Mouse (Mus musculus) fibroblast of lung, adult 2 months (primary cell): ENCODE data around the gene Mrps27.

Source experiments
- DNase-seq: peaks from one replicate; pipeline ENCODE4 v3.0.0-alpha.2; 2011; ENCODE audit warnings: low read depth

Gene Mrps27

GRCm38 (mm10) chr13:99387901-99388811, 43.6 kb downstream of the Mrps27 start:
- DNase-seq = no peak

DNA sequence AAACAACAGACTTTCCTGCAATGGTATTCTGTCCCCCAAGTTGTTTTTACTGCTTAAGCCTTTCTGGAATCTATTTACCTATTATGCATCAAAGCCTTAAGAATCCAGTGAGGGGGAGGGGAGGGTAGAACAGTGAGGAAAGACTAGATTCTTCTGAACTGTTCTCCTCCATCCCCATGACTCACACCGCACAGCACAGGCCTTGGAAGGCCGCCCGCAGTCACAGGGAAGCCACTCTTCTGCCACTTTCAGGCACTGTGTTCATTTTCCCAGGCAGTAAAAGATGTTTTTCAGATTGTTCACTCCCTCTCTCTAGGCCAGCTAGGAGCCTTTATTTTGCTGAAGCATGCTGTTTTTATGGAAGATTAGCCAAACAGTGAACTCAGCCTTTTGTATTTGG, 46.8 kb downstream of the Mrps27 start:
- peak; percentile 95 for DNase-seq

GRCm38 (mm10) chr13:99393128-99393527, 48.5 kb downstream of the Mrps27 start:
- DNase-seq = no peak

DNA sequence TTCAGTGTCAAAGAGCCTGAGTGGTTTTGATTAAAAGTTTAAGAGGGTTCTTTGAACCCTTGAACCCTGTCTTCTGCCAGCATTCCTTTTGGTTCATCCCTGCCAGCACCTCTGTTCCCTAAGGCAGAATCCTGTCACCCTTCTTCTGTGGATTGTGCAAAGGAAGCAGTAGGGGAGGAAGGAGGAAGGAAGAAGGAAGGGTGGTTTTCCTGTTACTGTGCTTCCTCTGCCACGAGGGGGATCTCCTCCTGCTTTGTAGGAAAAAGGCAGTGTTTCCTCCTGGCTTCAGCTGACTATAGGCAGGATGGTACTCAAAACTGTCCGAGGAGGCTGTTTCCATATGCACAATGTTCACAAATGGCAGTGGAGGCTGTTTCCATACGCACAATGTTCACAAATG, 50.1 kb downstream of the Mrps27 start:
- no peak for DNase-seq

DNA sequence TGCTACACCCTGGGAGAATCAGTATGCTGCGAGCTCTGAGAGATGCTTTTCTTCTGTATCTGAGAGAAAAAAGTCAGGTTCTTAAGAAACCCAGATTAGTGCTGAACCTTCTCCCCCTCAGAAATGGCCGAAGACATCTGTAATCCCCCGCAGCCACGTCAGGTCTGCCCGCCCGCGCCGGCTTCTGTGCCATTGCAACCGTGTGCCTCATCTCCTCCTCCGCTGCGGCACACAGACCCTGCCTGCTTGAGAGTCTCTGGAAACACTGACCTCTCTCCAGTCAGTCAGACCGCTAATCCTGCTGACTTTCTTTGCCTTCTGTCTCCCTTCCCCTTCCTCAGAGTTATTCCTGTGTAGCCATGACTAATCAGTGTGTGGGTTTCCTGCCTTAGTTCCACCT, 50.9 kb downstream of the Mrps27 start:
- DNase-seq = no peak

GRCm38 (mm10) chr13:99397228-99397627, 52.6 kb downstream of the Mrps27 start:
- no peak for DNase-seq

GRCm38 (mm10) chr13:99398149-99398701, 53.6 kb downstream of the Mrps27 start:
- no peak for DNase-seq

- DNase-seq = peak; percentile 53
These were observed 54.8 kb downstream of the Mrps27 start for GRCm38 (mm10) chr13:99399373-99399772.

GRCm38 (mm10) chr13:99409216-99409615, 64.6 kb downstream of the Mrps27 start:
- no peak for DNase-seq

- no peak for DNase-seq
These were observed 66.3 kb downstream of the Mrps27 start for GRCm38 (mm10) chr13:99410611-99411515.

- no peak for DNase-seq
These were observed 67.2 kb downstream of the Mrps27 start for GRCm38 (mm10) chr13:99411761-99412160.

GRCm38 (mm10) chr13:99412477-99413080, 68.0 kb downstream of the Mrps27 start:
- DNase-seq = no peak

- no peak for DNase-seq
These were observed 69.1 kb downstream of the Mrps27 start for GRCm38 (mm10) chr13:99413481-99414351.

- no peak for DNase-seq
These were observed 69.8 kb downstream of the Mrps27 start for GRCm38 (mm10) chr13:99414352-99414742.

- DNase-seq = no peak
These were observed 72.0 kb downstream of the Mrps27 start for GRCm38 (mm10) chr13:99416601-99417000.

DNA sequence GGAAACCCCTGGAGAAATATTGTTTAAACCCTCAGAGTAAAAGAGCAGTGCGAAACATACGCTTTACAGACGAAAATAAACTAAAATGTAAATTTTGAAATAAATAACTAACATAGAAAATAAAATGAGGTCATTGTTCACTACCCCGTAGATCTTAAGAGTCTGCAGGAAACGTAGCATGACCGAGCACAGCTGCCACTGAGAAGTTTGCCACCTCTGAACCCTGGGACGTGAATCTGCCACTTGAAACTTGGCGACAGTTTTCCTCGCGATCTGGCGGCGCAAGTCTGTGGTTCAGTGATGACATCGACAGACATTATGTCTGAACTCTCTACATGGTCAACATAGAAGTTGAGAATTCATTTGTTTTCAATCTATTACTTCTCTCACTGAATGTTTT, 79.0 kb downstream of the Mrps27 start:
- no peak for DNase-seq

- DNase-seq = no peak
These were observed 88.8 kb downstream of the Mrps27 start for GRCm38 (mm10) chr13:99433068-99434008.

DNA sequence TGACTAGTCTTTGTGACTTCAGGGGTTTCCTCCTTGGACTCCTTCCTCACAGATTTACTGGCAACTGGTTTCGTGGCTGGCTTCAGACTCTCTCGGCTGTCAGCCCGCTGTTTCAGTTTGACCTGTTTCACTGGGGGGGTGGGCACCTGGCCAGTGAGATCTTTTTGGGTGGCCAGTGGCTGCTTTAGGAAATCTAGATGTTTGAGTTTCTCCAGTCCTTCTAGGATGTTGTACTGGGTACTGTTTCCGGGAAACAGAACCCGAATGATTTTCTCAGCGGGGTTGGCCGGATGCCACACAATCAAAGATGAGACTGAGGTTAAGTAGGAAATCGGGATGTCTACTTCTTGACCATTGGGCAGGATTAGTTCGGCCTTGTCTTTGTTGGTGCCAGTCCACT, 89.9 kb downstream of the Mrps27 start:
- DNase-seq = no peak

DNA sequence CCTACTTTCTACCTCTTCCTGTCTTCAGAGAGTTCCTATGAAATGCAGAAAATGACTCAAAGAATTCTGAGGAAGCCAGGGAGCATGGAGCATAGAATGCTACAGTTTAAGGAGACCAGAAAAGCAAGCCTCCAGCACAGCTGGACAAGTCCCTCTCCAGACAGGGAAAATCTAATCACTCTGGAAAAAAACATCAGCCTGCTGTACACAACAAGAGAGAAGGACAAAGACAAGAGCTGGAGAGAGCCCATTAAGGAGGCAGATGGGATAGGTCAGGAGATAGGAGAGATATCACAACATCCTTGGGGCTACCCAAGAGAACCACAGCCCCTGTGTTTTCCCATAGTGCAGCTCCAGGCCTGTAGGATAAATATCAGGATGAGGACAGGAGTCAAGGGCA, 92.5 kb downstream of the Mrps27 start:
- DNase-seq = no peak

DNA sequence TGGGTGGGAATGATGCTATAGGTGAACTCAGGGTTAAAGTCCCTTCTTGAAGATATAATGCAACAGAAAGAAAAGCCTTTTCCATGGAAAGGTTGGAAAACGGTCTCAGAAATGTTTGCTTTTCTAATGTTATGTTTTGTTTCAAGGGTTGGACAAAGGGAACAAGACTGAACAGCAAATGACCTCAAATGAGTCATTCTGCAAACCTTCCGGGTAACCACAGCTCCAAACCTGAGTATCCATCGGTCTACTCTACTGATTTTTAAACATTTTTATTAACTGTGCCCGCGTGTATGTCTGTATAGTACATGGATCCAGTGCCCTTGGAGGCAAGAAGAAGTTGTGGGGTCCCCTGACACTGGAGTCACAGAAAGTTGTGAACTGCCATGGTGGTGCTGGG, 94.8 kb downstream of the Mrps27 start:
- DNase-seq = no peak
